Mouse (Mus musculus) megakaryocyte, embryonic 14.5 days (primary cell): ENCODE measurements around the gene Kremen2. TPM values are rescaled to one million over a fixed set of nuclear protein-coding genes. Genes with fewer than 3 reads are reported as not detected.

ENCODE experiments used
- H3K27me3 ChIP-seq: replicated peaks from 2 replicates; pipeline ENCODE3; 2012; ENCODE audit warnings: inconsistent platforms
- H3K36me3 ChIP-seq: replicated peaks from 2 replicates; pipeline ENCODE3; 2012; ENCODE audit warnings: low read length, inconsistent platforms, mixed read lengths
- H3K4me1 ChIP-seq: 2 replicates; pipeline ENCODE4 v1.6.1; 2012; ENCODE audit warnings: inconsistent platforms
- H3K4me3 ChIP-seq: replicated peaks from 2 replicates; pipeline ENCODE3; 2012; ENCODE audit warnings: moderate library complexity, mild to moderate bottlenecking, inconsistent platforms
- H3K9me3 ChIP-seq: 2 replicates; pipeline ENCODE4 v1.6.1; 2012; ENCODE audit warnings: inconsistent platforms
- FLI1 ChIP-seq: IDR thresholded peaks from 2 replicates; pipeline ENCODE4 v1.6.1; 2012; ENCODE audit warnings: low read length, inconsistent platforms, mixed read lengths
- GATA1 ChIP-seq: IDR thresholded peaks from 3 replicates; pipeline ENCODE4 v1.6.1; 2012; ENCODE audit warnings: mixed read lengths, low read length, inconsistent platforms, borderline replicate concordance
- polyA plus RNA-seq: library from polyadenylated mRNA; stranded (reverse); fragments of >175 nt; gene quantifications from 2 replicates; pipeline ENCODE4 v1.2.3, GENCODE M21; 2012; ENCODE audit warnings: low replicate concordance; ENCODE audit not compliant: insufficient read depth

Gene Kremen2
- not detected in 2 replicates for polyA plus RNA-seq

DNA sequence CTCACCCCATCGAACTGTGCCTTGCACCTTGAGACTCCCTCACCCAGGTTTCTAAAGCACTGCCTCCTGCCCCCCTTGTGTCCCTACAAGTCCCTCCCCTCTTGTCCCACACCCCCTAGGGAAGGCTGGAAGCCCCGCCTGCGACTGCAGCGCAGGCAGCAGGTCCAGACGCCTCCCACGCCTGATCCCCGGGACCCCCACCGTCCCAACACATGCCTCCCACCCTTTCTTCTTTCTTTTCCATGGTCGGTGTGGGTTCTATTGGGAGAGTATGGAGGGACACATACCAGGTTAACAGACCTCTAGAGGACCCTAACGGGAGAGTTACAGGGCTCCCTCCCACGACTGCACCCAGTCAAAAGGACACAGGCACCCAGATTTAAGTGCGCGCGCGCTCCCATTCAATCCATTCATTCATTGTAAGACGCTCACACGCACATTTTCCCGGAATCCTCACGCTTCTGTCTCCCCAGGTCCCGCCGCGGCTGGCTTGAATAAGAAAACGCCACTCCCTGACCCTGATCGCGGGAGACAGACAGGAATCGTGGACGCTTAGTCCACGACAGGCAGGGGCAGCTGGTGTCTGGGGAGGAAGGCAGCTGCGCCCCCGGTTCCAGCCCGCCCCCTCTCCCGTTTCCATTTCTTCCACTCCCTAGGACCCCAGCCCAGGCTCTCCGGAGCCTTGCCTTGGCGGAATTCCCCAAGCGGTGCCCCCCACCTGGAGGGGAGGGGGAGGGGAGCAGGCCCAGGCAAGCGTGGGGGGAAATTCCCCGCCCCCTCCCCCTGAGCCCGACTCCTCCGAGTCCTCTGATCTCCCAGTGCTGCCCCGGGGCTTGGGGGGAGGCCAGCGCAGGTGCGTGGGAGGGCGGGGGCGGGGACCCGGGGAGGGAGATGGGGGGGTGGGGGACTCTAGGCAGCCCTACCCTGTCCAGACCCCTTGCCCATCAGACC is at the start of gene Kremen2:
Kremen2 (minus strand) TSS at position 533 of the 951 bp plus-strand sequence.
- Histone ChIP-seq H3K36me3 (no peaks in the 10 kb centered on the region), H3K4me3 (peak within 1 kb of the TSS; percentile 75), H3K27me3 (peaks cover 69% of the 10 kb centered on the region), H3K4me1 (peaks cover 76% of the 10 kb centered on the region), H3K9me3 (peaks cover 3% of the 10 kb centered on the region; the same call in 1 of the 2 replicates)
- no peak for TF ChIP-seq GATA1
- TF ChIP-seq FLI1 = no peak

DNA sequence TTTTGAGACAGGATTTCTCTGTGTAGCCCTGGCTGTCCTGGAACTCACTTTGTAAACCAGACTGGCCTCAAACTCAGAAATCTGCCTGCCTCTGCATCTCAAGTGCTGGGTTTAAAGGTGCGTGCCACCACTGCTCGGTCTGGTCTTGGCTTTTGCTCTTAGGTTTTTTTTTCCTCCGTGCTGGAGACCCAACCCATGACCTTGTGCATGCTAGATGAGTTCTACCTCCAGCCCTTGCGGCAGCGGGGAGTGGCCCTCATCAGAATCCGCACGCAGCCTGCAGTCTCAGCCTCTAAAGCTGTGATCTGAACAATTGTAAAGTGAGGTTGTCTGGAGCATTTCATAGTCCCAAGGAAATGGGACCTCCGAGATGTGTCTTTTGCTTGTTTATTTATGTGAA is 49.7 kb upstream of the Kremen2 start:
- Histone ChIP-seq H3K4me3 (no peak overlapping the region), H3K4me1 (peaks cover 41% of the 10 kb centered on the region), H3K36me3 (no peaks in the 10 kb centered on the region), H3K27me3 (no peaks in the 10 kb centered on the region), H3K9me3 (no peaks in the 10 kb centered on the region)
- TF ChIP-seq FLI1 = no peak
- no peak for TF ChIP-seq GATA1

DNA sequence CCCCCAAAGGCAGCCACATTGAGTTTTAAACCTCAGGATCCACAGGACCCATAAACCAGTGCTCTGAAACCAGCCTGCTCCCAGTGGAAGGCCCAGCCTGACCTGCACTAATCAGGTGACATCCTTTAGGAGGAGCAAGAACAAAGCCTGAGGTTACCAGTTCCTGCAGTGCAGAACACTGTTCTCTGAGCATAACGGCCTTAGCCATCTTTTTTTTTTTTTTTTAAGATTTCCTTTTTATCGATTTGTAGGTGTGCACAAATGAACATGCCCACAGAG is 45.4 kb upstream of the Kremen2 start:
- no peaks in the 10 kb centered on the region for H3K36me3 ChIP-seq
- no peaks in the 10 kb centered on the region for H3K9me3 ChIP-seq
- H3K27me3 ChIP-seq = no peaks in the 10 kb centered on the region
- H3K4me1 ChIP-seq = peaks cover 39% of the 10 kb centered on the region
- no peak for TF ChIP-seq GATA1
- TF ChIP-seq FLI1 = no peak
- peak overlapping the region; percentile 90 for H3K4me3 ChIP-seq

DNA sequence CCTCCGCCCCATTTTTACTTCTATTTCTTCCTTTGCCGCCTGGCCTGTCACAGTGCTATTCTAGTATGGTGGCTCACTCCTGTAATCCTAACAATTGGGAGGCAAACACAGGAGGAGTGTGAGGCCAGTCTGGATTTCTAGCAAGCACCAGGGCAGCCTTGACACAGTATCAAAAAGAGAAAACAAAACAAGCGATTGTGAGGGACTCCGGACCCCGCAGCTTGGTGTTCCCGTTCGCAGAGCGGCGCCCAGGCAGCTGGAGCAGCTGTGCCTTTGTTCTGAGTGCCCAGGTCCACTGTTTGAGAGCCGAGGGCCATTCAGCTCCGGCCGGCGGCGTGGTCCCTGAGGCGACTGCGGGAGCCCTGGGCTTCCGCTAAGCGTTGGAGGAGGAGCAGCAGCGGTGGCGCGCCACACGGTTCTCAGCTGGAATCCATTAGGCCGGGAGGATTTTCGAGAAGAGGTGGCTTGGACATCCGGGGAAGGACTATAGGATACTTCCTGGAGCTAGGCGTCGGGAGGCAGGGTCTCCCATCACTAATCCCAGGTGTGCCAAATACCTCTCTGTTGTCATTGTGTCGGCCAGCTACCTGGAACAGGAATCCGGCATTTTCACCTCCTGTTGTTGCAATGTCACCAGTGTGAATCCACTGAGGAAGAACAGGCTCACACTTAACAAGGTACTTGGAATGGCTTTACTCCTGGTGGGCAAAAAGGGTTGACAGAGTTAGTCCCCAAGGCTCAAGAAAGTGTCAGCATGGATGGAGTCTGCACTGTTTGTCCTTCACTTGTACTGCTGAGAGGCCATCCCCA is 44.8 kb upstream of the Kremen2 start, which contains the start of gene Srrm2:
Srrm2 (plus strand) TSS at position 264 of the 810 bp plus-strand sequence.
- Histone ChIP-seq H3K4me1 (peaks cover 45% of the 10 kb centered on the region), H3K4me3 (peak within 1 kb of the TSS; percentile 90), H3K9me3 (no peaks in the 10 kb centered on the region), H3K27me3 (peaks cover 1% of the 10 kb centered on the region), H3K36me3 (no peaks in the 10 kb centered on the region)
- TF ChIP-seq FLI1 = no peak
- TF ChIP-seq GATA1 = no peak

DNA sequence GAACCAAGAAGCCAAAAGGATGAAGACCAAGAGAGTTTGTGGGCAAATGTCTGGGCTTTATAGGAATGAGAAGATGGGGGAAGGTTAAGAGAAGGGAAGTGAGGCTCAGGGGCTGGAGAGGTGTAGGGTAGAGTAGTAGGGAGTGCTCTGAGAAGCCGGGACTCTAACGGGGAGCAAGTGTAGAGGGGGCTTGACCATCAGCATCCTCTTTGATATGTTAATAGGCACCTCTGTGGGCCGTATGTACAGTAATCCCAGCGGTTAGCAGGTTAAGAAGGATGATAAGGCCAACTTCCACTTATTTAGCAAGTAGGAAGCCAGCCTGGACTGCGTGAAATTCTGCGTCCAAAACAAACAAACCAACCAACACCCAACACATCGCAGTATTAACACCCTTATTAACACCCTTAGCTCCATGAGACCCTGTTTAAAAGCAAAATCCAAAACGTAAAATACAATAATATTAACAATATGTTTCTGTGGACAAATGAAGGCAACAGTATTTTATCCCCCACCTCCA is 44.2 kb upstream of the Kremen2 start:
- no peak for TF ChIP-seq GATA1
- peaks cover 49% of the 10 kb centered on the region for H3K4me1 ChIP-seq
- no peaks in the 10 kb centered on the region for H3K9me3 ChIP-seq
- no peaks in the 10 kb centered on the region for H3K36me3 ChIP-seq
- H3K27me3 ChIP-seq = peaks cover 4% of the 10 kb centered on the region
- H3K4me3 ChIP-seq = peak overlapping the region; percentile 90

DNA sequence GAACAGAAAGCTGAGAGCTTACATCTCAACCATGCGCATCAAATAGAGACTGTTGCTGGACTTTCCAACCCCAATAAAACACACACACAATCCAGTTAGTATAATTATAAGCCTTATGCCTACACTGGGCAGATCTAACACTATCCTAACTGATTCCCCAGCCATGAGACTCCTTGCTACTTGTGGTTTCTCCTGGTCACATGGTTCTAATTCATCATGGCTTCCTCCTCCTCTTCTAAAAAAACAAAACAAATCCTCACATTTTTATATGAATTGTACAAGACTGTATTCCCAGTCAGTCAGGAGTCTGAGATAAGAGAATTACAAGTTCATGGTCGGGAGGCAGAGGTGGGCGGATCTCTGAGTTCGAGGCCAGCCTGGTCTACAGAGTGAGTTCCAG is 43.3 kb upstream of the Kremen2 start:
- no peaks in the 10 kb centered on the region for H3K9me3 ChIP-seq
- peaks cover 4% of the 10 kb centered on the region for H3K27me3 ChIP-seq
- TF ChIP-seq GATA1 (no peak), FLI1 (no peak)
- H3K4me3 ChIP-seq = no peak overlapping the region
- H3K4me1 ChIP-seq = peaks cover 49% of the 10 kb centered on the region
- H3K36me3 ChIP-seq = no peaks in the 10 kb centered on the region

DNA sequence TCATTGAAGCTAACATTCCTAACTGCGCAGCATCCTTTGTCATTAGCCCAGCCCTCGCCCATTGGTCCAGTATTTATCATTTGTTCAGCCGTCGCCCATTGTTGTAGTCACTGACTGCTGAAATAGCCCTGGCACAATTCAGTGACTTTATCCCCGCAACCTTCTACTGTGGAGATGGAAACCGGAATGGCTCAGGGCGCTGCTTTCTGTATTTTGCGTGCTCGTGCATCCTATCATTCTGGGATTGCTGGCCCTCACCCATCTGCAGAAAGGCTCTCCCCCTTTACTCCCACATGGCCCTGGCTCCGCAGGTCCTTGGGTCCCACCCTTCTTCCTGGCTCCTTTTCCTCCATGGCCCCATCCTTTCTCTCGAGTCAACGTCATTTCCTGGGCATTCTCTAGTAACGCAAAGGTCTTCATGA is 40.9 kb upstream of the Kremen2 start:
- Histone ChIP-seq H3K27me3 (peaks cover 4% of the 10 kb centered on the region), H3K36me3 (no peaks in the 10 kb centered on the region), H3K9me3 (no peaks in the 10 kb centered on the region), H3K4me1 (peaks cover 39% of the 10 kb centered on the region), H3K4me3 (peak overlapping the region; percentile 89)
- no peak for TF ChIP-seq FLI1
- no peak for TF ChIP-seq GATA1

DNA sequence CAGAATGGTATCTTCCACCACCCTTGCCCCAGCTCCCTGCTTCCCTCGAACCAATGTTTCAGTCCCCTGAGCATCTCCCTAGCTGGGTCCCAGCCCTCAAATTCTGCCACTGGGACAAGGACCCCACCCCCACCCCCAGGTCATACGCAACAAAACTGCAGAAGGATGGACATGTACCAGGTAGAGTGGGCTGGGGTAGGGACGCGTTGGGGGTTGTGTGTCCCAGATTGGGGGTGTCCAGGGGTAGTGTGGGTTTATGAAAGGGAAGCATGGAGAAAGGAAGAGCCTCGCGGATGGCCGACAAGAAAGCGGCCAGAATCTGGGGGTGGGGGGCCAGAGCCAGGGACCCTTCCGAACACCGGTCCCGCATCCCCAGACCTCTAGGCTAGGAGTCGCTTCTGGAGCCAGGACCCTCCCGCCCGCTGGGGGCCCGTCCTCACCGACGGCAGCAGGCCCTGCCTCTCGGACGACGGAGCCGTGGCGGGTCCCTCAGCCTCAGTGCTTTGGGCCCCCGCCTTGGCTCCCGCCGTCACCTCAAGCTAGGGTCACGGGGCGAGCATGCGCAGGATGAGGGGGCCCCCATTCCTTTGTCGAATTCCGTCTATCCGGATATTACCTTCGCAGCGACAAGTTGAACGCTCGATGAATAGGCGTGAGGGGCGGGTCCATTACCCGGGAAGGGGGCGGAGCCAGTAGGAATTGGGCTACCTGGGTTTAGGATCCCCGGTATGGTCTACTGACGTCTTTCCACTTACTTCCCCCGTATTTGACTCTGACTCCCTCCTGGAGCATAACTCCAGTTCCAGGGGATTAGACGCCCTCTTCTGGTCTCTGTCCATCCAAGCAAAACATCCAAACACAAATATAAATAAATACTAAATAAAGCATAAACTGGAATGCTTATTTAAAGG is 40.2 kb upstream of the Kremen2 start, which contains the start of gene Flywch2:
Flywch2 (minus strand) TSS at position 521 of the 911 bp plus-strand sequence.
- Histone ChIP-seq H3K4me1 (peaks cover 33% of the 10 kb centered on the region), H3K36me3 (no peaks in the 10 kb centered on the region), H3K27me3 (peaks cover 4% of the 10 kb centered on the region), H3K9me3 (no peaks in the 10 kb centered on the region), H3K4me3 (peak within 1 kb of the TSS; percentile 89)
- TF ChIP-seq GATA1 = no peak
- no peak for TF ChIP-seq FLI1

DNA sequence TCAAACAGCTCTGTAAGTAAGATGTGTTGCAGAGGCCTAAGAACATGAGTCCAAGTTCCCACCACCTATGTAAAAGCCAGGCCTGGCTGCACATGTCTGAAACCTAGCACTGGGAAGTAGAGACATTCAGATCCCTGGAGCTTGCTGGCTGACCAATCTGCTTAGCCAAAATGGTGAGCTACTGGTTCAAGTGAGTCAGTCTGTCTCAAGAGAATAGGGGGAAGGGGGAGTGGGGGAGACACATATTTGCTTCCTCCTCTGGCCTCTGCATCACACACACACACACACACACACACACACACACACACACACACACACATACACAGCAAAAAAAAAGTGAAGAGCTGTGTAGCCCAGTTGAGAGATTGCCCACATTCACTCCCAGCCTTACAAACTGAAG is 37.7 kb upstream of the Kremen2 start:
- H3K27me3 ChIP-seq = peaks cover 6% of the 10 kb centered on the region

More for the DNA sequence above, 37.7 kb upstream of the Kremen2 start:
- Histone ChIP-seq H3K4me1 (peaks cover 25% of the 10 kb centered on the region), H3K9me3 (no peaks in the 10 kb centered on the region), H3K4me3 (no peak overlapping the region), H3K36me3 (no peaks in the 10 kb centered on the region)
- no peak for TF ChIP-seq GATA1
- no peak for TF ChIP-seq FLI1
